ENCODE assay signal across 33 mouse cellular contexts in genomic region chr3:84126721-84127120, GRCm38 (mm10). TPM values are rescaled to one million over a fixed set of nuclear protein-coding genes. Genes with fewer than 3 reads are reported as not detected.
DNase-seq lines count a peak whose midpoint lies in the region; ATAC-seq and TF ChIP-seq lines count a peak whose summit lies in the region.
"Had no signal": no experiment of that assay in that cellular context is flagged by ENCODE, and none has a peak within 500 bp of the region (broad histone marks: within the 10 kb centered on the region; RNA-seq: fewer than 3 reads in every experiment).

No protein-coding gene starts in this region.

- intact Hi-C loops in gastrocnemius, adult 2 months (cut with DNase I): loop anchor here (10.0 kb wide), 1 partner anchor 212 kb away; no protein-coding TSS in a partner anchor

- no peak overlapping the region for H3K9ac ChIP-seq in forebrain, embryonic 14.5 days (ENCODE audit: low read length)
- H3K9ac ChIP-seq: hindbrain, embryonic 12.5 days; limb, embryonic 13.5 days; lung, embryonic 15.5 days; midbrain, embryonic 12.5 days; neural tube, embryonic 15.5 days had no signal

- no peak overlapping the region for H3K4me3 ChIP-seq in gastrocnemius, adult 2 months
- H3K4me3 ChIP-seq in forebrain, embryonic 14.5 days (ENCODE audit: low read depth, low read length): no peak overlapping the region
- H3K4me3 ChIP-seq: erythroblast, embryonic 14.5 days; hindbrain, embryonic 12.5 days; left cerebral cortex, adult 2 months; limb, embryonic 13.5 days; lung, embryonic 15.5 days; megakaryocyte, embryonic 14.5 days; midbrain, embryonic 12.5 days; neural tube, embryonic 15.5 days had no signal

- no peak for TF ChIP-seq CTCF in gastrocnemius, adult 2 months (IDR thresholded peaks at IDR 0.05)

- peak; percentile 50 for ATAC-seq in common myeloid progenitor, adult 5-6 weeks (replicated peaks; ENCODE audit: low read depth, poor library complexity, severe bottlenecking)
- ATAC-seq in neutrophil, adult 5-6 weeks (ENCODE audit: extremely low read depth, insufficient number of reproducible peaks, low FRiP score, poor library complexity, severe bottlenecking): peak; percentile 46
- no peak for ATAC-seq in megakaryocyte, adult 5-6 weeks (ENCODE audit: poor library complexity, severe bottlenecking)
- no peak; the same call in 1 of the 2 replicates for ATAC-seq in granulocyte monocyte progenitor cell, adult 5-6 weeks (replicated peaks; ENCODE audit: poor library complexity, severe bottlenecking)
- ATAC-seq in forebrain, embryonic 14.5 days: no peak
- ATAC-seq: hindbrain, postnatal 0 days; intestine, embryonic 16.5 days had no signal

- no peaks in the 10 kb centered on the region for H3K27me3 ChIP-seq in forebrain, embryonic 14.5 days (replicated peaks; ENCODE audit: control insufficient read depth, insufficient read depth, low read length)
- H3K27me3 ChIP-seq: hindbrain, embryonic 12.5 days; lung, embryonic 15.5 days; megakaryocyte, embryonic 14.5 days; midbrain, embryonic 12.5 days; neural tube, embryonic 15.5 days had no signal

- no peak for DNase-seq in gastrocnemius, adult 2 months
- DNase-seq in gastrocnemius, postnatal 25 days: no peak
- peak; percentile 40 to 52 for DNase-seq in B cell, adult 2 months
- no peak for DNase-seq in forebrain, embryonic 14.5 days (ENCODE audit: low spot score)
- DNase-seq: adrenal gland, postnatal 10 days; cerebellum, adult 11 months; cerebellum, adult 9-11 months; gastrocnemius, postnatal 14 days; heart, adult 18-20 months; heart, postnatal 36 days; right cerebral cortex, adult 18-20 months; spleen, adult 18-20 months; thymus, postnatal 36 days had no signal

- no peaks in the 10 kb centered on the region for H3K36me3 ChIP-seq in forebrain, embryonic 14.5 days (ENCODE audit: control insufficient read depth, insufficient read depth, low read length)
- H3K36me3 ChIP-seq: hindbrain, embryonic 12.5 days; limb, embryonic 13.5 days; lung, embryonic 15.5 days; midbrain, embryonic 12.5 days; neural tube, embryonic 15.5 days had no signal

- 89% methylated on average over 3 of the region's 3 CpGs for WGBS in forebrain, embryonic 14.5 days

- H3K9me3 ChIP-seq in forebrain, embryonic 14.5 days (replicated peaks; ENCODE audit: control insufficient read depth, low read length): no peaks in the 10 kb centered on the region
- H3K9me3 ChIP-seq: hindbrain, embryonic 12.5 days; limb, embryonic 13.5 days; lung, embryonic 15.5 days; megakaryocyte, embryonic 14.5 days; midbrain, embryonic 12.5 days; neural tube, embryonic 15.5 days had no signal

- H3K27ac ChIP-seq in gastrocnemius, adult 2 months: peak overlapping the region; percentile 61
- H3K27ac ChIP-seq in forebrain, embryonic 14.5 days (ENCODE audit: low read depth, low read length): no peak overlapping the region
- H3K27ac ChIP-seq: hindbrain, embryonic 12.5 days; hindbrain, postnatal 0 days; left cerebral cortex, adult 2 months; limb, embryonic 13.5 days; lung, embryonic 15.5 days; midbrain, embryonic 12.5 days; neural tube, embryonic 15.5 days had no signal

- H3K4me2 ChIP-seq in forebrain, embryonic 14.5 days (ENCODE audit: low read length): no peak overlapping the region
- H3K4me2 ChIP-seq: heart, embryonic 11.5 days; hindbrain, embryonic 12.5 days; limb, embryonic 13.5 days; liver, embryonic 11.5 days; lung, embryonic 15.5 days; midbrain, embryonic 12.5 days; neural tube, embryonic 15.5 days had no signal

- no peaks in the 10 kb centered on the region for H3K4me1 ChIP-seq in forebrain, embryonic 14.5 days (ENCODE audit: control insufficient read depth, insufficient read depth, low read length)
- H3K4me1 ChIP-seq: hindbrain, embryonic 12.5 days; midbrain, embryonic 12.5 days; neural tube, embryonic 15.5 days had no signal

RNA-seq across cellular contexts. Expression of gene Mnd1, which starts 28.9 kb away (rescaled TPM):
- 1 to 10 TPM; 1.4 to 1.6 TPM for total RNA-seq in gastrocnemius, adult 2 months (2021)
- 1 to 10 TPM; 2.1 to 3.3 TPM for total RNA-seq in gastrocnemius, postnatal 25 days (2021)
- 16.3 and 45.1 TPM in 2 replicates for total RNA-seq in common myeloid progenitor, adult 5-6 weeks (2017)
- 0.81 and 2.0 TPM in 2 replicates for total RNA-seq in neutrophil, adult 5-6 weeks (2017)
- 5.8 and 7.1 TPM in 2 replicates for total RNA-seq in megakaryocyte, adult 5-6 weeks (2015)
- 7.4 and 7.6 TPM in 2 replicates for total RNA-seq in megakaryocyte, adult 5-6 weeks (2017)
- 13.9 and 37.9 TPM in 2 replicates for total RNA-seq in granulocyte monocyte progenitor cell, adult 5-6 weeks (2014; fragmentation: Nextera tagmentation)
- 32.1 and 43.3 TPM in 2 replicates for total RNA-seq in granulocyte monocyte progenitor cell, adult 5-6 weeks (2017)
- 2.8 and 3.6 TPM in 2 replicates for polyA plus RNA-seq in forebrain, embryonic 14.5 days (2014; fragmentation: Nextera tagmentation; extraction: Ambion mirVana)

RNA-seq across cellular contexts. Expression of gene Gm6525, which starts 47.2 kb away (rescaled TPM):
- not detected for total RNA-seq in gastrocnemius, adult 2 months (2021)
- not detected for total RNA-seq in gastrocnemius, postnatal 25 days (2021)
- total RNA-seq in common myeloid progenitor, adult 5-6 weeks (2017): 0.87 TPM in 1 of 2 replicates, not detected in the other
- total RNA-seq in neutrophil, adult 5-6 weeks (2017): not detected in 2 replicates
- 0.27 TPM in 1 of 2 replicates, not detected in the other for total RNA-seq in megakaryocyte, adult 5-6 weeks (2015)
- total RNA-seq in megakaryocyte, adult 5-6 weeks (2017): not detected in 2 replicates
- total RNA-seq in granulocyte monocyte progenitor cell, adult 5-6 weeks (2014; fragmentation: Nextera tagmentation): not detected in 2 replicates
- 0.15 TPM in 1 of 2 replicates, not detected in the other for total RNA-seq in granulocyte monocyte progenitor cell, adult 5-6 weeks (2017)
- 0.87 and 0.97 TPM in 2 replicates for polyA plus RNA-seq in forebrain, embryonic 14.5 days (2014; fragmentation: Nextera tagmentation; extraction: Ambion mirVana)
- total RNA-seq: gastrocnemius, postnatal 14 days; heart, adult 18-20 months; heart, postnatal 36 days; hindbrain, postnatal 0 days; layer of hippocampus, adult 18-20 months; layer of hippocampus, postnatal 14 days; left cerebral cortex, adult 2 months; left cerebral cortex, postnatal 25 days; midbrain, postnatal 0 days had no signal
- polyA plus RNA-seq: erythroblast, embryonic 14.5 days; heart, embryonic 11.5 days had no signal

Comparison
In these comparisons a context has a peak if more than half of its experiments do, and no peak if none do; other contexts are left out.
1. DNase-seq: peak in B cell, adult 2 months (2 of 2); none in gastrocnemius, adult 2 months (single experiment), gastrocnemius, postnatal 25 days (single experiment) and forebrain, embryonic 14.5 days (single experiment).
2. ATAC-seq: peak in common myeloid progenitor, adult 5-6 weeks (single experiment) and neutrophil, adult 5-6 weeks (single experiment); none in megakaryocyte, adult 5-6 weeks (single experiment), granulocyte monocyte progenitor cell, adult 5-6 weeks (single experiment) and forebrain, embryonic 14.5 days (single experiment).